Comparison of ENCODE assay signal across 9 mouse cellular contexts in the genomic region with DNA sequence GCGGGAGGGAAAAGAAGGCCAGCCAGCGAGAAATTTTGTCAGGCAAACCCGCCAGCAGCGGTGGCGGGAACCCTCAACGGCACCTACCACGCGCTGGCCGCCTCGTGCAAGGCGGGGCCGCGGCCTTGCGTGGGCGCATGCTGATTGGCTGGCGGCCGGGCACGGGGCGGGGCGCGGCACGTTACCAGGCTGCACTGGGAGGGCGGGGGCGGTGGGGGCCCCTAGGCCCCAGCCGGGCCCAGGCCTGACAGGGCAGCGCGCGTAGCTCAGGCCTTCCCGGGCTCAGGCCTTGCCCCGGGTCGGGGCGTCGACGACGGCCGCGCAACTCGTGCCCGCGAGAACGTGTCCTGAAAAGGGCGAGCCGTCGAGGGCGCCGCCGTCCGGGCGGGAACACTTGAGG. TPM values are rescaled to one million over a fixed set of nuclear protein-coding genes. Genes with fewer than 3 reads are reported as not detected.
DNase-seq lines count a peak whose midpoint lies in the region; ATAC-seq and TF ChIP-seq lines count a peak whose summit lies in the region.
"Had no signal": no experiment of that assay in that cellular context is flagged by ENCODE, and none has a peak within 500 bp of the region (broad histone marks: within the 10 kb centered on the region; RNA-seq: fewer than 3 reads in every experiment).

No protein-coding gene starts in this region.

- peaks cover 7% of the 10 kb centered on the region; the same call in 1 of the 2 replicates for H3K9me3 ChIP-seq in neural tube, embryonic 11.5 days (ENCODE audit: control insufficient read depth, low read length)
- peaks cover 11% of the 10 kb centered on the region for H3K9me3 ChIP-seq in limb, embryonic 13.5 days
- H3K9me3 ChIP-seq in stomach, postnatal 0 days (ENCODE audit: control insufficient read depth, low read length): peaks cover 4% of the 10 kb centered on the region; the same call in 1 of the 2 replicates

- no peak for TF ChIP-seq CTCF in stomach, postnatal 0 days (IDR thresholded peaks at IDR 0.05; ENCODE audit: low read depth)

- DNase-seq in adrenal gland, postnatal 14 days: peak; percentile 10
- no peak for DNase-seq in adrenal gland, adult 18-20 months (ENCODE audit: low spot score in 2 of 2)
- DNase-seq in neural tube, embryonic 11.5 days (ENCODE audit: low spot score): peak; percentile 18
- DNase-seq in neural tube, embryonic 10.5 days (ENCODE audit: extremely low spot score, low spot score): no peak
- DNase-seq in stomach, postnatal 0 days (ENCODE audit: low spot score): peak; percentile 13
- DNase-seq in spleen, adult 12 weeks (ENCODE audit: low spot score): no peak
- DNase-seq in layer of hippocampus, postnatal 10 days (ENCODE audit: low spot score in 2 of 2): no peak

- H3K27ac ChIP-seq in neural tube, embryonic 11.5 days (ENCODE audit: low read depth, low read length): no peak overlapping the region
- no peak overlapping the region for H3K27ac ChIP-seq in limb, embryonic 13.5 days
- H3K27ac ChIP-seq in stomach, postnatal 0 days (replicated peaks): no peak overlapping the region

- no peaks in the 10 kb centered on the region for H3K4me1 ChIP-seq in neural tube, embryonic 11.5 days (ENCODE audit: control insufficient read depth, insufficient read depth, low read length)
- H3K4me1 ChIP-seq in limb, embryonic 13.5 days: 0 out of 2 replicates have a peak, but pooled peaks cover 3% of the 10 kb centered on the region
- no peaks in the 10 kb centered on the region for H3K4me1 ChIP-seq in stomach, postnatal 0 days (replicated peaks; ENCODE audit: control insufficient read depth, insufficient read depth)

- peak overlapping the region; percentile 52; the same call in 1 of the 2 replicates for H3K4me2 ChIP-seq in neural tube, embryonic 11.5 days (ENCODE audit: low read depth)
- H3K4me2 ChIP-seq in limb, embryonic 13.5 days (replicated peaks): peak overlapping the region; percentile 64
- peak overlapping the region; percentile 57; the same call in 1 of the 2 replicates for H3K4me2 ChIP-seq in stomach, postnatal 0 days (replicated peaks; ENCODE audit: low read depth)

- no peaks in the 10 kb centered on the region for H3K36me3 ChIP-seq in neural tube, embryonic 11.5 days (ENCODE audit: control insufficient read depth, insufficient read depth, low read length)
- H3K36me3 ChIP-seq in limb, embryonic 13.5 days: no peaks in the 10 kb centered on the region
- no peaks in the 10 kb centered on the region for H3K36me3 ChIP-seq in stomach, postnatal 0 days (ENCODE audit: control insufficient read depth, insufficient read depth, low read length)

- H3K4me3 ChIP-seq in neural tube, embryonic 11.5 days (ENCODE audit: low read depth, low read length): peak overlapping the region; percentile 40
- peak overlapping the region; percentile 47 for H3K4me3 ChIP-seq in limb, embryonic 13.5 days
- peak overlapping the region; percentile 45; the same call in 1 of the 2 replicates for H3K4me3 ChIP-seq in stomach, postnatal 0 days (ENCODE audit: low read depth, low read length)

- H3K9ac ChIP-seq in neural tube, embryonic 11.5 days (ENCODE audit: low read length): no peak overlapping the region
- H3K9ac ChIP-seq in limb, embryonic 13.5 days: no peak overlapping the region
- H3K9ac ChIP-seq in stomach, postnatal 0 days (ENCODE audit: low read length): no peak overlapping the region

- peaks cover 14% of the 10 kb centered on the region for H3K27me3 ChIP-seq in neural tube, embryonic 11.5 days (ENCODE audit: control insufficient read depth, insufficient read depth, low read length)
- H3K27me3 ChIP-seq in limb, embryonic 13.5 days: peaks cover 36% of the 10 kb centered on the region
- peaks cover 7% of the 10 kb centered on the region for H3K27me3 ChIP-seq in stomach, postnatal 0 days (ENCODE audit: control insufficient read depth, insufficient read depth, low read length)

- TF ChIP-seq EP300 in stomach, postnatal 0 days (optimal IDR thresholded peaks at IDR 0.05): no peak

- peak; percentile 75 for ATAC-seq in neural tube, embryonic 11.5 days (ENCODE audit: insufficient read depth, low FRiP score, low TSS enrichment)
- peak; percentile 40; the same call in 1 of the 2 replicates for ATAC-seq in limb, embryonic 13.5 days (ENCODE audit: low FRiP score, low read depth)
- ATAC-seq in stomach, postnatal 0 days (ENCODE audit: low FRiP score, low TSS enrichment): peak; percentile 54; the same call in 1 of the 2 replicates

- WGBS in neural tube, embryonic 11.5 days: 50% methylated on average over 42 of the region's 49 CpGs
- WGBS in limb, embryonic 13.5 days: 44% methylated on average over 47 of the region's 49 CpGs
- WGBS in stomach, postnatal 0 days: 59% methylated on average over 29 of the region's 49 CpGs

RNA-seq across cellular contexts. Expression of a gene that starts 0.6 kb away (rescaled TPM):
- 0.45 and 0.48 TPM in 2 replicates for total RNA-seq in adrenal gland, postnatal 14 days (2021)
- under 1 TPM in 1 of 2 experiments, not detected in 1; 0.35 TPM for total RNA-seq in adrenal gland, adult 18-20 months (2021)
- 0.49 TPM in 1 of 2 replicates, not detected in the other for polyA plus RNA-seq in neural tube, embryonic 11.5 days (2014; fragmentation: Nextera tagmentation; extraction: Ambion mirVana)
- 0.42 and 4.8 TPM in 2 replicates for polyA plus RNA-seq in limb, embryonic 13.5 days (2015; fragmentation: Nextera tagmentation; extraction: Ambion mirVana)
- polyA plus RNA-seq in stomach, postnatal 0 days (2015; fragmentation: Nextera tagmentation; extraction: Ambion mirVana): 0.08 and 0.13 TPM in 2 replicates
- total RNA-seq in layer of hippocampus, postnatal 10 days (2021): not detected
- total RNA-seq: gastrocnemius, adult 8-10 months had no signal

RNA-seq across cellular contexts. Expression of a gene that starts 43.1 kb away (rescaled TPM):
- total RNA-seq in adrenal gland, postnatal 14 days (2021): 5.3 and 6.2 TPM in 2 replicates
- 1 to 10 TPM; 4.1 to 4.5 TPM for total RNA-seq in adrenal gland, adult 18-20 months (2021)
- polyA plus RNA-seq in neural tube, embryonic 11.5 days (2014; fragmentation: Nextera tagmentation; extraction: Ambion mirVana): 2.6 and 3.1 TPM in 2 replicates
- polyA plus RNA-seq in limb, embryonic 13.5 days (2015; fragmentation: Nextera tagmentation; extraction: Ambion mirVana): 1.3 TPM in 2 replicates
- 1.6 and 1.7 TPM in 2 replicates for polyA plus RNA-seq in stomach, postnatal 0 days (2015; fragmentation: Nextera tagmentation; extraction: Ambion mirVana)
- 10 to 100 TPM; 11.7 to 12.3 TPM for total RNA-seq in layer of hippocampus, postnatal 10 days (2021)

Comparison
In these comparisons a context has a peak if more than half of its experiments do, and no peak if none do; other contexts are left out.
1. DNase-seq: peak in adrenal gland, postnatal 14 days (single experiment), neural tube, embryonic 11.5 days (single experiment) and stomach, postnatal 0 days (single experiment); none in adrenal gland, adult 18-20 months (0 of 2), neural tube, embryonic 10.5 days (single experiment), spleen, adult 12 weeks (single experiment) and layer of hippocampus, postnatal 10 days (0 of 2).
2. Peak in every context shown above with its lines, with median percentiles within 50 percentile points of each other: ATAC-seq, H3K4me2 ChIP-seq and H3K4me3 ChIP-seq.